In the genomic region with DNA sequence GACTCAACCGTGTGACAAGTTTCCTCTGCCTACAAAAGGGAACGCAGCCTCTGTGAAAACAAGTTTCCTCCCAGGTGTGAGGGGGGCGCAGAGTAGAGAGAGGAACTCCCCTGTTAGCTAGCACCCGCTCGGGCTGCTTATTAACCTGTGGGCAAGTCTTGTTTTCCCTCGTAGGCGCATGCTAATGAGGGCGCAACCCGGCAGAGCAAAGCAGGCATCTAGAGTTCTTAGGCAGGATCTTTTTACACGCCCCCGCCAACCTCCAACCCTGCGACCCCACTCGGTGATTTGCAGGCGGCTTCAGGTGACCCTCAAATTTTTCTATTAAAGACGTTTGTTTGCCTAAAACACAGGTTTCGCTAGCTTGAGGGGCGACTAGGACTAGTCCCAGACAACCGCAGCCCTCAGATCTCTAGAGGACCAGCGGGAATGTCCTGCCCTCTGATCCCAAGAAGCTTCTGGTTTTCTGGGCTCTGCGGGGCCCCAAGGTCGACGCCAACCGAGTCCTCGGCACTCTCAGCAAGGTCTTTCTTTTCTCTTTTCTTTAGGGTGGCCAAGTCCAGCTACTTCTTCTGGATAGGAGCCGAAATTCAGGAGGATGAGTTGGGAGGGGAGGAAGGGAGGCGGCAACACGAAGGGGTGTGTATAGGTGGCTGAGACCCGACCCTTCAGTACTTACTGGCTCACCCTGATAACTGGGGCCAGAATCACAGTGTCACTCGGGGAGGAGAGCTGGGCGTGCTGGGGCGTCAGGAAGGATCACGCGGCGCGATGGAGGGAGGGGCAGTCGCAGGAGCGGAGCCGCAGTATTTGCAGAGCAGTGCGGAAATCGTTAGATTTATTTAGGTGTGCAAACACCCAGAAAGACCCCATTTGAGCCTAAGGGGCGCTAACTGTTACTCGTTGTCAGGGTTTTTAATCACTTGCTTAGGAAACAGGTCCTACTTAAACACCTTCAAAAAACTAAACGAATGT, we compare ENCODE assay signal across 10 mouse cellular contexts. TPM values are rescaled to one million over a fixed set of nuclear protein-coding genes. Genes with fewer than 3 reads are reported as not detected.
DNase-seq lines count a peak whose midpoint lies in the region; ATAC-seq and TF ChIP-seq lines count a peak whose summit lies in the region.
"Had no signal": no experiment of that assay in that cellular context is flagged by ENCODE, and none has a peak within 500 bp of the region (broad histone marks: within the 10 kb centered on the region; RNA-seq: fewer than 3 reads in every experiment).

No protein-coding gene starts in this region.

- DNase-seq in midbrain, embryonic 10.5 days (ENCODE audit: low spot score) = peak; percentile 71
- no peak for DNase-seq in midbrain, postnatal 0 days (ENCODE audit: low spot score)
- peak; percentile 83 to 93 for DNase-seq in kidney, postnatal 25 days
- no peak for DNase-seq in frontal cortex, postnatal 25 days (ENCODE audit: low spot score in 2 of 2)
- DNase-seq in urinary bladder, postnatal 36 days (ENCODE audit: low spot score in 2 of 2) = no peak
- no peak for DNase-seq in heart, postnatal 25 days (ENCODE audit: low spot score)

- peak overlapping the region; percentile 59 for H3K4me3 ChIP-seq in midbrain, embryonic 10.5 days
- H3K4me3 ChIP-seq in midbrain, postnatal 0 days (ENCODE audit: low read depth, low read length) = no peak overlapping the region
- no peak overlapping the region for H3K4me3 ChIP-seq in forebrain, embryonic 16.5 days (replicated peaks; ENCODE audit: low read length)
- peak overlapping the region; percentile 20 for H3K4me3 ChIP-seq in stomach, embryonic 15.5 days (replicated peaks)
- H3K4me3 ChIP-seq: erythroblast, embryonic 14.5 days; liver, embryonic 15.5 days had no signal

- intact Hi-C loops in heart, postnatal 25 days (cut with DNase I) = loop anchor here (5.0 kb wide), 1 partner anchor 311 kb away; the partner anchor contains the start of gene Ascc3

- H3K27me3 ChIP-seq in midbrain, embryonic 10.5 days (ENCODE audit: low read depth, poor library complexity, severe bottlenecking) = peaks cover 100% of the 10 kb centered on the region
- H3K27me3 ChIP-seq in midbrain, postnatal 0 days (ENCODE audit: insufficient read depth, low read length) = peaks cover 75% of the 10 kb centered on the region
- H3K27me3 ChIP-seq in forebrain, embryonic 16.5 days (replicated peaks; ENCODE audit: control insufficient read depth, insufficient read depth, low read length) = peaks cover 55% of the 10 kb centered on the region
- peaks cover 83% of the 10 kb centered on the region for H3K27me3 ChIP-seq in stomach, embryonic 15.5 days (replicated peaks)

- H3K36me3 ChIP-seq in midbrain, embryonic 10.5 days = no peaks in the 10 kb centered on the region
- no peaks in the 10 kb centered on the region for H3K36me3 ChIP-seq in midbrain, postnatal 0 days (ENCODE audit: insufficient read depth, low read length)
- H3K36me3 ChIP-seq in forebrain, embryonic 16.5 days (ENCODE audit: control insufficient read depth, insufficient read depth) = no peaks in the 10 kb centered on the region
- no peaks in the 10 kb centered on the region for H3K36me3 ChIP-seq in stomach, embryonic 15.5 days
- H3K36me3 ChIP-seq: liver, embryonic 15.5 days had no signal

- no peak; the same call in 1 of the 2 replicates for ATAC-seq in midbrain, postnatal 0 days (ENCODE audit: low FRiP score)
- ATAC-seq in forebrain, embryonic 16.5 days = peak; percentile 45
- ATAC-seq in stomach, embryonic 15.5 days (ENCODE audit: insufficient read depth, low FRiP score, low read depth) = peak; percentile 70; the same call in 1 of the 2 replicates

- TF ChIP-seq CTCF in midbrain, postnatal 0 days (IDR thresholded peaks at IDR 0.05) = no peak

- H3K4me2 ChIP-seq in midbrain, postnatal 0 days (ENCODE audit: low read depth, low read length, poor library complexity, severe bottlenecking) = no peak overlapping the region
- no peak overlapping the region for H3K4me2 ChIP-seq in forebrain, embryonic 16.5 days (ENCODE audit: low read length)
- H3K4me2 ChIP-seq in stomach, embryonic 15.5 days = peak overlapping the region; percentile 38
- H3K4me2 ChIP-seq: liver, embryonic 15.5 days had no signal

- peaks cover 52% of the 10 kb centered on the region for H3K4me1 ChIP-seq in midbrain, embryonic 10.5 days
- no peaks in the 10 kb centered on the region for H3K4me1 ChIP-seq in midbrain, postnatal 0 days (ENCODE audit: insufficient read depth, low read length)
- H3K4me1 ChIP-seq in forebrain, embryonic 16.5 days (replicated peaks; ENCODE audit: control insufficient read depth, insufficient read depth, low read length) = peaks cover 9% of the 10 kb centered on the region; the same call in 1 of the 2 replicates
- H3K4me1 ChIP-seq in stomach, embryonic 15.5 days = 0 out of 2 replicates have a peak, but pooled peaks cover 12% of the 10 kb centered on the region
- H3K4me1 ChIP-seq: liver, embryonic 15.5 days had no signal

- H3K27ac ChIP-seq in midbrain, embryonic 10.5 days (replicated peaks) = peak overlapping the region; percentile 76
- H3K27ac ChIP-seq in midbrain, postnatal 0 days (ENCODE audit: low read depth, low read length) = no peak overlapping the region
- H3K27ac ChIP-seq in forebrain, embryonic 16.5 days (ENCODE audit: low read length) = no peak overlapping the region
- H3K27ac ChIP-seq in stomach, embryonic 15.5 days = peak overlapping the region; percentile 51
- H3K27ac ChIP-seq: liver, embryonic 15.5 days had no signal

- H3K9ac ChIP-seq in midbrain, postnatal 0 days (replicated peaks; ENCODE audit: low read length, poor library complexity, severe bottlenecking) = no peak overlapping the region
- H3K9ac ChIP-seq in forebrain, embryonic 16.5 days (replicated peaks; ENCODE audit: low read depth, low read length) = no peak overlapping the region
- H3K9ac ChIP-seq in stomach, embryonic 15.5 days = no peak overlapping the region
- H3K9ac ChIP-seq: liver, embryonic 15.5 days had no signal

- H3K9me3 ChIP-seq in midbrain, embryonic 10.5 days (replicated peaks) = no peaks in the 10 kb centered on the region
- H3K9me3 ChIP-seq in midbrain, postnatal 0 days (ENCODE audit: low read length) = no peaks in the 10 kb centered on the region
- no peaks in the 10 kb centered on the region for H3K9me3 ChIP-seq in forebrain, embryonic 16.5 days (ENCODE audit: control insufficient read depth, low read length)
- H3K9me3 ChIP-seq in stomach, embryonic 15.5 days = no peaks in the 10 kb centered on the region
- H3K9me3 ChIP-seq: liver, embryonic 15.5 days had no signal

- under 1% methylated on average over 43 of the region's 43 CpGs for WGBS in midbrain, embryonic 10.5 days
- under 1% methylated on average over 43 of the region's 43 CpGs for WGBS in midbrain, postnatal 0 days
- under 1% methylated on average over 43 of the region's 43 CpGs for WGBS in forebrain, embryonic 16.5 days
- 1% methylated on average over 43 of the region's 43 CpGs for WGBS in stomach, embryonic 15.5 days

RNA-seq across cellular contexts. Expression of gene Sim1, which starts 8.5 kb away (rescaled TPM):
- polyA plus RNA-seq in midbrain, embryonic 10.5 days (2016; fragmentation: Nextera tagmentation; extraction: Ambion mirVana) = 6.5 and 10.5 TPM in 2 replicates
- total RNA-seq in midbrain, postnatal 0 days (2014; rRNA removed) = 1.6 and 2.5 TPM in 2 replicates
- 0.96 and 2.1 TPM in 2 replicates for polyA plus RNA-seq in midbrain, postnatal 0 days (2015; fragmentation: Nextera tagmentation; extraction: Ambion mirVana)
- 0.26 and 2.3 TPM in 2 replicates for polyA plus RNA-seq in forebrain, embryonic 16.5 days (2015; fragmentation: Nextera tagmentation; extraction: Ambion mirVana)
- polyA plus RNA-seq in stomach, embryonic 15.5 days (2015; fragmentation: Nextera tagmentation; extraction: Ambion mirVana) = 0.23 and 0.61 TPM in 2 replicates
- total RNA-seq in heart, postnatal 25 days (2021) = not detected
- polyA plus RNA-seq: erythroblast, embryonic 14.5 days; liver, embryonic 15.5 days had no signal

Comparison
In these comparisons a context has a peak if more than half of its experiments do, and no peak if none do; other contexts are left out.
1. DNase-seq: peak in midbrain, embryonic 10.5 days (single experiment) and kidney, postnatal 25 days (2 of 2); none in midbrain, postnatal 0 days (single experiment), frontal cortex, postnatal 25 days (0 of 2), urinary bladder, postnatal 36 days (0 of 2) and heart, postnatal 25 days (single experiment).
2. H3K27ac ChIP-seq: peak in midbrain, embryonic 10.5 days (single experiment) and stomach, embryonic 15.5 days (single experiment); none in midbrain, postnatal 0 days (single experiment) and forebrain, embryonic 16.5 days (single experiment).
3. H3K4me3 ChIP-seq: peak in midbrain, embryonic 10.5 days (single experiment) and stomach, embryonic 15.5 days (single experiment); none in midbrain, postnatal 0 days (single experiment) and forebrain, embryonic 16.5 days (single experiment).